Mouse (Mus musculus) MEL (cell line): ENCODE results near the gene Enox1.

ENCODE experiments used
- CTCF ChIP-seq, 3 experiments: IDR thresholded peaks in 2 of 3; conservative IDR thresholded peaks in 1 of 3; 2 replicates each; pipeline ENCODE4 v1.5.1; 2011 to 2012; ENCODE audit warnings: low read length in 3 of 3, low read depth in 2 of 3, mild to moderate bottlenecking in 2 of 3, improper control_type of control experiment in 1 of 3, inconsistent platforms in 1 of 3, mixed read lengths in 1 of 3, moderate library complexity in 1 of 3; ENCODE audit not compliant: control insufficient read depth in 1 of 3, insufficient read depth in 1 of 3, poor library complexity in 1 of 3, severe bottlenecking in 1 of 3
- E2F4 ChIP-seq: IDR thresholded peaks from 2 replicates; pipeline ENCODE4 v1.6.1; 2011; ENCODE audit warnings: low read depth, low read length, improper control_type of control experiment, borderline replicate concordance
- EP300 ChIP-seq, 2 experiments: IDR thresholded peaks; 2 replicates each; pipeline ENCODE4 v1.6.1; 2011; ENCODE audit warnings: improper control_type of control experiment in 2 of 2, low read length in 2 of 2, low read depth in 1 of 2, mild to moderate bottlenecking in 1 of 2
- KAT2A ChIP-seq: conservative IDR thresholded peaks from 2 replicates; pipeline ENCODE4 v1.6.1; 2012; ENCODE audit warnings: low read depth, low read length, improper control_type of control experiment, inconsistent platforms
- MAFK ChIP-seq: IDR thresholded peaks from 2 replicates; pipeline ENCODE4 v1.6.1; 2011; ENCODE audit warnings: low read depth, mild to moderate bottlenecking, low read length, improper control_type of control experiment, borderline replicate concordance
- POLR2A ChIP-seq, 2 experiments: IDR thresholded peaks; 2 replicates each; pipeline ENCODE4 v1.6.1; 2011 to 2012; ENCODE audit warnings: low read length in 2 of 2, mild to moderate bottlenecking in 2 of 2, control low read depth in 1 of 2, improper control_type of control experiment in 1 of 2, low read depth in 1 of 2, moderate library complexity in 1 of 2; ENCODE audit not compliant: control insufficient read depth in 1 of 2, insufficient read depth in 1 of 2, poor library complexity in 1 of 2
- POLR2AphosphoS2 ChIP-seq: IDR thresholded peaks from 2 replicates; pipeline ENCODE4 v1.6.1; 2011; ENCODE audit warnings: low read length, improper control_type of control experiment
- POLR2AphosphoS5 ChIP-seq: IDR thresholded peaks from 2 replicates; pipeline ENCODE4 v1.6.1; 2012; ENCODE audit warnings: low read depth, borderline replicate concordance, mild to moderate bottlenecking, inconsistent platforms, low read length, moderate library complexity, mixed read lengths
- SMC3 ChIP-seq: IDR thresholded peaks from 2 replicates; pipeline ENCODE4 v1.6.1; 2011; ENCODE audit warnings: low read depth, low read length, improper control_type of control experiment
- ZNF384 ChIP-seq: IDR thresholded peaks from 2 replicates; pipeline ENCODE4 v1.6.1; 2012; ENCODE audit warnings: low read depth, mild to moderate bottlenecking, inconsistent platforms, low read length, improper control_type of control experiment

DNA sequence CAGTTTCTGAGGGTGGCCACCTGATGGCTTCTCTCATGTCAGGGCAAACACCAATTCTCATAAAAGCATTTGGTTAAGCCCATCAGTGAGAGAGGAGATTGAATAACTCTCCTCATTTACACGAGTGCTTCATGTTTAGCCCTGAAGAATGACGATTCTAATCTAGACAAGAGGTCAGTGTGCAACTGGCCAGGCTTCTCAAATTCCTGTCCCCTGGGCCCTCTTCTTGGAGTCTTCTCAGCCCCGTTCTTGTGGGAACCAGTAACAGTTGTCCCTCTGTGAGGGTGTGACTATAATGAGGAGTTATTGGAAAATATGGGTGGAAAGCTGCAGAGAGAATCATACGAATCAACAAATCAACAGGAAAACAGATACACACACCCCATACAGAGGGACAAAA is 103.5 kb downstream of the Enox1 start:
- no peak for TF ChIP-seq ZNF384
- no peak for TF ChIP-seq POLR2A (IDR thresholded peaks at IDR 0.05; ENCODE audit: control insufficient read depth in 1 of 2, insufficient read depth in 1 of 2, low read depth in 1 of 2, low read length in 2 of 2, poor library complexity in 1 of 2)
- TF ChIP-seq POLR2AphosphoS5: no peak
- no peak for TF ChIP-seq SMC3
- no peak for TF ChIP-seq EP300 (IDR thresholded peaks at IDR 0.05; ENCODE audit: low read depth in 1 of 2, low read length in 2 of 2)
- TF ChIP-seq POLR2AphosphoS2: no peak
- TF ChIP-seq E2F4: no peak
- no peak for TF ChIP-seq CTCF (IDR thresholded peaks at IDR 0.05 in 2 of 3, conservative IDR thresholded peaks at IDR 0.05 in 1 of 3; ENCODE audit: control insufficient read depth in 1 of 3, insufficient read depth in 1 of 3, low read depth in 2 of 3, low read length in 3 of 3, poor library complexity in 1 of 3, severe bottlenecking in 1 of 3)
- TF ChIP-seq MAFK: no peak
- no peak for TF ChIP-seq KAT2A
